Comparison of ENCODE assay signal across 12 mouse cellular contexts in genomic region chr9:13874359-13874758, GRCm38 (mm10). TPM values are rescaled to one million over a fixed set of nuclear protein-coding genes. Genes with fewer than 3 reads are reported as not detected.
DNase-seq lines count a peak whose midpoint lies in the region; ATAC-seq and TF ChIP-seq lines count a peak whose summit lies in the region.
"Had no signal": no experiment of that assay in that cellular context is flagged by ENCODE, and none has a peak within 500 bp of the region (broad histone marks: within the 10 kb centered on the region; RNA-seq: fewer than 3 reads in every experiment).

No protein-coding gene starts in this region.

- no peak overlapping the region for H3K27ac ChIP-seq in hindbrain, postnatal 0 days
- no peak overlapping the region for H3K27ac ChIP-seq in hindbrain, embryonic 10.5 days
- H3K27ac ChIP-seq: liver, embryonic 15.5 days had no signal

- H3K9me3 ChIP-seq in hindbrain, postnatal 0 days (ENCODE audit: low read length): no peaks in the 10 kb centered on the region
- no peaks in the 10 kb centered on the region for H3K9me3 ChIP-seq in hindbrain, embryonic 10.5 days
- H3K9me3 ChIP-seq: liver, embryonic 15.5 days had no signal

- ATAC-seq in hindbrain, postnatal 0 days: no peak

- no peak overlapping the region for H3K4me3 ChIP-seq in hindbrain, postnatal 0 days (ENCODE audit: low read length)
- H3K4me3 ChIP-seq in hindbrain, embryonic 10.5 days: no peak overlapping the region
- H3K4me3 ChIP-seq: liver, embryonic 15.5 days had no signal

- no peaks in the 10 kb centered on the region for H3K27me3 ChIP-seq in hindbrain, postnatal 0 days (ENCODE audit: insufficient read depth, low read length)
- no peaks in the 10 kb centered on the region for H3K27me3 ChIP-seq in hindbrain, embryonic 10.5 days (ENCODE audit: insufficient read depth, poor library complexity, severe bottlenecking)
- H3K27me3 ChIP-seq: liver, embryonic 15.5 days had no signal

- WGBS in hindbrain, postnatal 0 days: 51% methylated on average over 2 of the region's 2 CpGs
- WGBS in hindbrain, embryonic 10.5 days: 49% methylated on average over 2 of the region's 2 CpGs

- no peak overlapping the region for H3K9ac ChIP-seq in hindbrain, postnatal 0 days (replicated peaks; ENCODE audit: low read length)
- H3K9ac ChIP-seq: liver, embryonic 15.5 days had no signal

- no peak for DNase-seq in hindbrain, postnatal 0 days (ENCODE audit: low spot score)
- DNase-seq in hindbrain, embryonic 10.5 days (ENCODE audit: low spot score): no peak
- DNase-seq in A20 (ENCODE audit: low read depth, low spot score): peak; percentile 46
- DNase-seq in MEL-GATA-1-ER (ENCODE audit: extremely low read depth, low read depth): peak; percentile 3
- peak; percentile 60 for DNase-seq in induced T-regulatory cell, adult 2 months (ENCODE audit: low read depth)
- no peak for DNase-seq in urinary bladder, adult 18-20 months (ENCODE audit: low spot score in 2 of 2)
- DNase-seq in left cerebral cortex, adult 8-10 months (ENCODE audit: low spot score in 2 of 2): no peak
- DNase-seq in cerebellum, adult 9-10 months: no peak
- DNase-seq: cerebellum, adult 18-20 months; heart, postnatal 10 days; kidney, postnatal 36 days had no signal

- TF ChIP-seq CTCF in hindbrain, postnatal 0 days (IDR thresholded peaks at IDR 0.05; ENCODE audit: low read depth): peak; percentile 50

- H3K36me3 ChIP-seq in hindbrain, postnatal 0 days (ENCODE audit: insufficient read depth, low read length): no peaks in the 10 kb centered on the region
- no peaks in the 10 kb centered on the region for H3K36me3 ChIP-seq in hindbrain, embryonic 10.5 days
- H3K36me3 ChIP-seq: liver, embryonic 15.5 days had no signal

- H3K4me2 ChIP-seq in hindbrain, postnatal 0 days (ENCODE audit: low read depth, low read length): no peak overlapping the region
- H3K4me2 ChIP-seq: liver, embryonic 15.5 days had no signal

- no peaks in the 10 kb centered on the region for H3K4me1 ChIP-seq in hindbrain, postnatal 0 days (ENCODE audit: insufficient read depth, low read length)
- H3K4me1 ChIP-seq in hindbrain, embryonic 10.5 days (replicated peaks): no peaks in the 10 kb centered on the region
- H3K4me1 ChIP-seq: liver, embryonic 15.5 days had no signal

RNA-seq across cellular contexts. Expression of gene Fam76b, which starts 46.8 kb away (rescaled TPM):
- total RNA-seq in hindbrain, postnatal 0 days (2014; rRNA removed): 21.5 and 23.1 TPM in 2 replicates
- polyA plus RNA-seq in hindbrain, postnatal 0 days (2015; fragmentation: Nextera tagmentation; extraction: Ambion mirVana): 13.9 and 16.3 TPM in 2 replicates
- polyA plus RNA-seq in hindbrain, embryonic 10.5 days (2016; fragmentation: Nextera tagmentation; extraction: Ambion mirVana): 21.5 and 22.1 TPM in 2 replicates
- 10 to 100 TPM; 16.1 to 22.5 (median 21.2) TPM for total RNA-seq in left cerebral cortex, adult 8-10 months (2022)

RNA-seq across cellular contexts. Expression of gene Cep57, which starts 47.5 kb away (rescaled TPM):
- 17.3 and 26.2 TPM in 2 replicates for total RNA-seq in hindbrain, postnatal 0 days (2014; rRNA removed)
- polyA plus RNA-seq in hindbrain, postnatal 0 days (2015; fragmentation: Nextera tagmentation; extraction: Ambion mirVana): 38.7 and 38.9 TPM in 2 replicates
- polyA plus RNA-seq in hindbrain, embryonic 10.5 days (2016; fragmentation: Nextera tagmentation; extraction: Ambion mirVana): 45.7 and 61.1 TPM in 2 replicates
- 10 to 100 TPM; 18.5 to 21.6 (median 19.2) TPM for total RNA-seq in left cerebral cortex, adult 8-10 months (2022)

Comparison
In these comparisons a context has a peak if more than half of its experiments do, and no peak if none do; other contexts are left out.
1. DNase-seq: peak in A20 (single experiment), MEL-GATA-1-ER (single experiment) and induced T-regulatory cell, adult 2 months (single experiment); none in hindbrain, postnatal 0 days (single experiment), hindbrain, embryonic 10.5 days (single experiment), urinary bladder, adult 18-20 months (0 of 2), left cerebral cortex, adult 8-10 months (0 of 2) and cerebellum, adult 9-10 months (single experiment).